Mouse (Mus musculus): ENCODE results near the gene Olfr1512.
"Not testable (repeated sequence)": the region's sequence is repeated elsewhere in the genome, so short reads cannot be mapped to it uniquely, and the experiment has no call there.

Olfr1512 gene

GRCm38 (mm10) chr14:52379068-52379467, at the start of gene Olfr1512:
TSS of gene Olfr1512 (minus strand) at chr14:52379168.
- no peak for DNase-seq (ENCODE audit: low spot score)

- no peak for DNase-seq (ENCODE audit: low spot score)
Measured at GRCm38 (mm10) chr14:52427686-52428085, 48.7 kb upstream of the Olfr1512 start.

- DNase-seq (ENCODE audit: low spot score), result no peak
Measured at GRCm38 (mm10) chr14:52414273-52414672, 35.3 kb upstream of the Olfr1512 start, which contains the start of gene Olfr1510. TSS of gene Olfr1510 (minus strand) at chr14:52414373.

- DNase-seq (ENCODE audit: low spot score), result not testable (repeated sequence)
Measured at GRCm38 (mm10) chr14:52410142-52410919, 31.4 kb upstream of the Olfr1512 start.

- DNase-seq (ENCODE audit: low spot score), result no peak
Measured at GRCm38 (mm10) chr14:52397279-52397678, 18.3 kb upstream of the Olfr1512 start, which contains the start of gene Olfr1511. TSS of gene Olfr1511 (minus strand) at chr14:52397379.

GRCm38 (mm10) chr14:52390084-52390848, 11.3 kb upstream of the Olfr1512 start:
- DNase-seq (ENCODE audit: low spot score), result not testable (repeated sequence)

GRCm38 (mm10) chr14:52368741-52369140, 10.2 kb downstream of the Olfr1512 start:
- DNase-seq (ENCODE audit: low spot score), result no peak

GRCm38 (mm10) chr14:52356308-52356707, 22.7 kb downstream of the Olfr1512 start, which contains the start of gene Olfr1513:
TSS of gene Olfr1513 (minus strand) at chr14:52356408.
- no peak for DNase-seq (ENCODE audit: low spot score)

GRCm38 (mm10) chr14:52339512-52339852, 39.5 kb downstream of the Olfr1512 start:
- DNase-seq (ENCODE audit: low spot score), result no peak

- no peak for DNase-seq (ENCODE audit: low spot score)
Measured at GRCm38 (mm10) chr14:52338751-52339511, 40.0 kb downstream of the Olfr1512 start.

- no peak for DNase-seq (ENCODE audit: low spot score)
Measured at GRCm38 (mm10) chr14:52332171-52332570, 46.8 kb downstream of the Olfr1512 start.

- no peak for DNase-seq (ENCODE audit: low spot score)
Measured at GRCm38 (mm10) chr14:52331069-52331750, 47.8 kb downstream of the Olfr1512 start.

- DNase-seq (ENCODE audit: low spot score), result no peak
Measured at GRCm38 (mm10) chr14:52327910-52328812, 50.8 kb downstream of the Olfr1512 start, which contains the start of gene Sall2. TSS of gene Sall2 (minus strand) at chr14:52328762.

GRCm38 (mm10) chr14:52327375-52327901, 51.5 kb downstream of the Olfr1512 start:
- DNase-seq (ENCODE audit: low spot score), result no peak

GRCm38 (mm10) chr14:52325890-52326289, 53.1 kb downstream of the Olfr1512 start:
- DNase-seq (ENCODE audit: low spot score), result no peak

Measured in ovary, postnatal 36 days (tissue).